Mouse (Mus musculus) naive thymus-derived CD4-positive, alpha-beta T cell, adult 2 months (primary cell): ENCODE results near the gene Clmn.
"Not testable (repeated sequence)": the region's sequence is repeated elsewhere in the genome, so short reads cannot be mapped to it uniquely, and the experiment has no call there.

Source experiments
- DNase-seq: peaks from one replicate; pipeline ENCODE4 v3.0.0-alpha.2; 2011; ENCODE audit warnings: low read depth

The Clmn gene

GRCm38 (mm10) chr12:104751814-104752765 is 112.8 kb downstream of the Clmn start, which contains the start of gene Dicer1:
Gene Dicer1 (minus strand): TSS chr12:104751952.
- DNase-seq, result peak; percentile 97

GRCm38 (mm10) chr12:104751331-104751813 is 113.5 kb downstream of the Clmn start:
- no peak for DNase-seq

- DNase-seq, result peak; percentile 34
Measured at GRCm38 (mm10) chr12:104748946-104749345, 115.9 kb downstream of the Clmn start.

GRCm38 (mm10) chr12:104747252-104747651 is 117.6 kb downstream of the Clmn start:
- DNase-seq, result no peak

GRCm38 (mm10) chr12:104746601-104747000 is 118.3 kb downstream of the Clmn start:
- DNase-seq, result no peak

GRCm38 (mm10) chr12:104743687-104744086 is 121.2 kb downstream of the Clmn start:
- DNase-seq, result no peak

GRCm38 (mm10) chr12:104742247-104742646 is 122.6 kb downstream of the Clmn start:
- no peak for DNase-seq

- no peak for DNase-seq
Measured at GRCm38 (mm10) chr12:104740841-104741787, 123.8 kb downstream of the Clmn start.

GRCm38 (mm10) chr12:104738931-104739330 is 125.9 kb downstream of the Clmn start:
- no peak for DNase-seq

- no peak for DNase-seq
Measured at GRCm38 (mm10) chr12:104738446-104738845, 126.4 kb downstream of the Clmn start.

GRCm38 (mm10) chr12:104737666-104738065 is 127.2 kb downstream of the Clmn start:
- no peak for DNase-seq

- DNase-seq, result no peak
Measured at GRCm38 (mm10) chr12:104735993-104736395, 128.9 kb downstream of the Clmn start.

GRCm38 (mm10) chr12:104733165-104733564 is 131.7 kb downstream of the Clmn start:
- DNase-seq, result no peak

- no peak for DNase-seq
Measured at GRCm38 (mm10) chr12:104731782-104732181, 133.1 kb downstream of the Clmn start.

GRCm38 (mm10) chr12:104726436-104726835 is 138.4 kb downstream of the Clmn start:
- not testable (repeated sequence) for DNase-seq

- DNase-seq, result no peak
Measured at GRCm38 (mm10) chr12:104722056-104722455, 142.8 kb downstream of the Clmn start.

- DNase-seq, result no peak
Measured at GRCm38 (mm10) chr12:104721011-104721410, 143.9 kb downstream of the Clmn start.

GRCm38 (mm10) chr12:104718956-104719355 is 145.9 kb downstream of the Clmn start:
- DNase-seq, result no peak

GRCm38 (mm10) chr12:104716409-104716808 is 148.5 kb downstream of the Clmn start:
- DNase-seq, result no peak

- DNase-seq, result no peak
Measured at GRCm38 (mm10) chr12:104715453-104715852, 149.4 kb downstream of the Clmn start.
